Mouse (Mus musculus) neural tube, embryonic 11.5 days (tissue): ENCODE measurements around the gene Nfatc2. TPM values are rescaled to one million over a fixed set of nuclear protein-coding genes. Genes with fewer than 3 reads are reported as not detected.

ENCODE experiments used
- ATAC-seq: fragments of 200-750 bp; cut with Nextera tagmentation; 2 replicates; pipeline ENCODE4 v1.8.0; 2017; ENCODE audit warnings: moderate number of reproducible peaks, mild to moderate bottlenecking, moderate TSS enrichment, moderate library complexity; ENCODE audit not compliant: insufficient read depth, low FRiP score, low TSS enrichment
- DNase-seq: peaks from one replicate; pipeline ENCODE4 v3.0.0-alpha.2; 2015; ENCODE audit warnings: low spot score
- H3K27ac ChIP-seq: fragments of 300-500 bp; sonication (generic); 2 replicates; pipeline ENCODE4 v1.5.1; 2014; ENCODE audit warnings: low read depth, mild to moderate bottlenecking, low read length
- H3K27me3 ChIP-seq: fragments of 300-500 bp; sonication (generic); 2 replicates; pipeline ENCODE4 v1.6.1; 2014; ENCODE audit warnings: mild to moderate bottlenecking, low read length, mixed read lengths; ENCODE audit not compliant: control insufficient read depth, insufficient read depth
- H3K36me3 ChIP-seq: fragments of 300-500 bp; sonication (generic); 2 replicates; pipeline ENCODE4 v1.6.1; 2014; ENCODE audit warnings: mild to moderate bottlenecking, low read length, moderate library complexity, mixed read lengths; ENCODE audit not compliant: control insufficient read depth, insufficient read depth
- H3K4me1 ChIP-seq: fragments of 300-500 bp; sonication (generic); 2 replicates; pipeline ENCODE4 v1.6.1; 2014; ENCODE audit warnings: low read length, mixed read lengths; ENCODE audit not compliant: control insufficient read depth, insufficient read depth
- H3K4me2 ChIP-seq: fragments of 300-500 bp; sonication (generic); 2 replicates; pipeline ENCODE4 v1.6.1; 2014; ENCODE audit warnings: low read depth, mild to moderate bottlenecking, moderate library complexity
- H3K4me3 ChIP-seq: fragments of 300-500 bp; sonication (generic); 2 replicates; pipeline ENCODE4 v1.5.1; 2014; ENCODE audit warnings: low read depth, low read length
- H3K9ac ChIP-seq: fragments of 300-500 bp; sonication (generic); 2 replicates; pipeline ENCODE4 v1.6.1; 2014; ENCODE audit warnings: mild to moderate bottlenecking, low read length
- H3K9me3 ChIP-seq: fragments of 300-500 bp; sonication (generic); 2 replicates; pipeline ENCODE4 v1.6.1; 2016; ENCODE audit warnings: low read length; ENCODE audit not compliant: control insufficient read depth
- WGBS: fragments of 180-500 bp; shearing (Covaris S2); extraction: QIAGEN DNeasy Blood & Tissue Kit; methylation state at CpG from one replicate; pipeline ENCODE4 v1.1.7; 2014; 5-methylcytosine and 5-hydroxymethylcytosine counted together
- polyA plus RNA-seq: library from polyadenylated mRNA; unstranded; fragments of >200 nt; fragmentation: Nextera tagmentation; extraction: Ambion mirVana; gene quantifications from 2 replicates; pipeline ENCODE4 v1.2.1, GENCODE M21; 2014

Gene Nfatc2
- polyA plus RNA-seq, 1 experiment from 2014 or later = 0.93 TPM

GRCm38 (mm10) chr2:168614170-168614872 is 12.9 kb upstream of the Nfatc2 start:
- H3K4me3 ChIP-seq = no peak overlapping the region
- WGBS = 73% methylated on average over 18 of the region's 18 CpGs
- H3K4me2 ChIP-seq = no peak overlapping the region
- H3K36me3 ChIP-seq = no peaks in the 10 kb centered on the region
- no peaks in the 10 kb centered on the region for H3K9me3 ChIP-seq
- no peaks in the 10 kb centered on the region for H3K4me1 ChIP-seq
- H3K27ac ChIP-seq = no peak overlapping the region
- ATAC-seq (no peak), DNase-seq (no peak)
- H3K27me3 ChIP-seq = no peaks in the 10 kb centered on the region
- H3K9ac ChIP-seq = no peak overlapping the region

- H3K4me2 ChIP-seq = no peak overlapping the region
- DNase-seq (no peak), ATAC-seq (no peak)
- H3K27me3 ChIP-seq = no peaks in the 10 kb centered on the region
- H3K9me3 ChIP-seq = no peaks in the 10 kb centered on the region
- H3K36me3 ChIP-seq = no peaks in the 10 kb centered on the region
- no peaks in the 10 kb centered on the region for H3K4me1 ChIP-seq
- no peak overlapping the region for H3K9ac ChIP-seq
- H3K4me3 ChIP-seq = no peak overlapping the region
- H3K27ac ChIP-seq = no peak overlapping the region
- 52% methylated on average over 13 of the region's 13 CpGs for WGBS
These were observed 11.8 kb upstream of the Nfatc2 start for GRCm38 (mm10) chr2:168613092-168613880.

GRCm38 (mm10) chr2:168610941-168611340 is 9.5 kb upstream of the Nfatc2 start:
- H3K9me3 ChIP-seq = no peaks in the 10 kb centered on the region
- no peak overlapping the region for H3K9ac ChIP-seq
- H3K27me3 ChIP-seq = no peaks in the 10 kb centered on the region
- no peak overlapping the region for H3K4me2 ChIP-seq
- no peaks in the 10 kb centered on the region for H3K4me1 ChIP-seq
- no peaks in the 10 kb centered on the region for H3K36me3 ChIP-seq
- no peak overlapping the region for H3K27ac ChIP-seq
- 90% methylated on average over 3 of the region's 3 CpGs for WGBS
- no peak for ATAC-seq
- H3K4me3 ChIP-seq = no peak overlapping the region
- DNase-seq = no peak

- H3K36me3 ChIP-seq = no peaks in the 10 kb centered on the region
- H3K27me3 ChIP-seq = no peaks in the 10 kb centered on the region
- no peak overlapping the region for H3K27ac ChIP-seq
- DNase-seq (no peak), ATAC-seq (no peak)
- H3K4me3 ChIP-seq = no peak overlapping the region
- H3K9me3 ChIP-seq = no peaks in the 10 kb centered on the region
- no peaks in the 10 kb centered on the region for H3K4me1 ChIP-seq
- no peak overlapping the region for H3K4me2 ChIP-seq
- WGBS = 52% methylated on average over 6 of the region's 6 CpGs
- H3K9ac ChIP-seq = no peak overlapping the region
These were observed 8.3 kb upstream of the Nfatc2 start for GRCm38 (mm10) chr2:168609653-168610248.

- DNase-seq (no peak), ATAC-seq (no peak)
- Histone ChIP-seq H3K27me3 (peaks cover 5% of the 10 kb centered on the region), H3K9me3 (no peaks in the 10 kb centered on the region), H3K4me1 (no peaks in the 10 kb centered on the region), H3K36me3 (no peaks in the 10 kb centered on the region), H3K4me2 (no peak overlapping the region), H3K27ac (no peak overlapping the region), H3K9ac (no peak overlapping the region), H3K4me3 (no peak overlapping the region)
- WGBS = 68% methylated on average over 9 of the region's 9 CpGs
These were observed 6.7 kb upstream of the Nfatc2 start for GRCm38 (mm10) chr2:168608125-168608564.

GRCm38 (mm10) chr2:168604655-168605070 is 3.2 kb upstream of the Nfatc2 start:
- 22% methylated on average over 16 of the region's 16 CpGs for WGBS
- Histone ChIP-seq H3K9me3 (no peaks in the 10 kb centered on the region), H3K27ac (no peak overlapping the region), H3K4me2 (no peak overlapping the region), H3K27me3 (peaks cover 37% of the 10 kb centered on the region), H3K36me3 (no peaks in the 10 kb centered on the region), H3K4me3 (no peak overlapping the region), H3K9ac (no peak overlapping the region), H3K4me1 (0 out of 2 replicates have a peak, but pooled peaks cover 5% of the 10 kb centered on the region)
- DNase-seq = no peak
- no peak for ATAC-seq

- WGBS = 26% methylated on average over 12 of the region's 12 CpGs
- no peak for ATAC-seq
- no peaks in the 10 kb centered on the region for H3K9me3 ChIP-seq
- no peak overlapping the region for H3K27ac ChIP-seq
- DNase-seq = no peak
- no peaks in the 10 kb centered on the region for H3K36me3 ChIP-seq
- H3K4me2 ChIP-seq = 0 out of 2 replicates have a peak overlapping the region, but pooled peaks have one; percentile 87
- H3K27me3 ChIP-seq = peaks cover 40% of the 10 kb centered on the region
- H3K4me3 ChIP-seq = no peak overlapping the region
- H3K9ac ChIP-seq = no peak overlapping the region
- 0 out of 2 replicates have a peak, but pooled peaks cover 5% of the 10 kb centered on the region for H3K4me1 ChIP-seq
These were observed 907 bp upstream of the Nfatc2 start for GRCm38 (mm10) chr2:168602387-168602741.

- peak; percentile 45; the same call in 1 of the 2 replicates for ATAC-seq
- peak overlapping the region; percentile 46 for H3K4me3 ChIP-seq
- 0 out of 2 replicates have a peak, but pooled peaks cover 5% of the 10 kb centered on the region for H3K4me1 ChIP-seq
- H3K4me2 ChIP-seq = peak overlapping the region; percentile 87
- no peaks in the 10 kb centered on the region for H3K36me3 ChIP-seq
- 1% methylated on average over 32 of the region's 32 CpGs for WGBS
- no peak overlapping the region for H3K27ac ChIP-seq
- DNase-seq = no peak
- peaks cover 40% of the 10 kb centered on the region for H3K27me3 ChIP-seq
- no peaks in the 10 kb centered on the region for H3K9me3 ChIP-seq
- peak overlapping the region; percentile 52 for H3K9ac ChIP-seq
These were observed 537 bp downstream of the Nfatc2 start for GRCm38 (mm10) chr2:168600750-168601490.
